Mouse (Mus musculus) embryonic facial prominence, embryonic 14.5 days (tissue): ENCODE measurements around the gene Negr1. TPM values are rescaled to one million over a fixed set of nuclear protein-coding genes. Genes with fewer than 3 reads are reported as not detected.
A peak's percentile ranks its signal among the peaks of the same experiment; 100 is the strongest.

Experiments
- ATAC-seq: fragments of 200-750 bp; cut with Nextera tagmentation; 2 replicates; pipeline ENCODE4 v1.8.0; 2017; ENCODE audit warnings: low read depth, moderate number of reproducible peaks, moderate TSS enrichment
- DNase-seq: peaks from one replicate; pipeline ENCODE4 v3.0.0-alpha.2; 2015; ENCODE audit warnings: low spot score
- H3K27ac ChIP-seq: fragments of 300-500 bp; sonication (generic); replicated peaks from 2 replicates; pipeline ENCODE4 v1.5.1; 2014; ENCODE audit warnings: low read depth, mild to moderate bottlenecking, low read length, moderate library complexity
- H3K27me3 ChIP-seq: fragments of 300-500 bp; sonication (generic); replicated peaks from 2 replicates; pipeline ENCODE4 v1.6.1; 2014; ENCODE audit warnings: low read length; ENCODE audit not compliant: control insufficient read depth, insufficient read depth
- H3K36me3 ChIP-seq: fragments of 300-500 bp; sonication (generic); 2 replicates; pipeline ENCODE4 v1.6.1; 2014; ENCODE audit warnings: low read length, mixed read lengths; ENCODE audit not compliant: control insufficient read depth, insufficient read depth
- H3K4me1 ChIP-seq: fragments of 300-500 bp; sonication (generic); 2 replicates; pipeline ENCODE4 v1.6.1; 2014; ENCODE audit warnings: antibody characterized with exemption, low read length; ENCODE audit not compliant: control insufficient read depth, insufficient read depth
- H3K4me2 ChIP-seq: fragments of 300-500 bp; sonication (generic); 2 replicates; pipeline ENCODE4 v1.6.1; 2014; ENCODE audit warnings: low read depth, mild to moderate bottlenecking, low read length, moderate library complexity, mixed read lengths
- H3K4me3 ChIP-seq: fragments of 300-500 bp; sonication (generic); 2 replicates; pipeline ENCODE4 v1.5.1; 2014; ENCODE audit warnings: low read depth, mild to moderate bottlenecking, low read length
- H3K9ac ChIP-seq: fragments of 300-500 bp; sonication (generic); 2 replicates; pipeline ENCODE4 v1.6.1; 2014; ENCODE audit warnings: low read depth, mild to moderate bottlenecking, low read length, moderate library complexity, mixed read lengths
- H3K9me3 ChIP-seq: fragments of 300-500 bp; sonication (generic); 2 replicates; pipeline ENCODE4 v1.6.1; 2016; ENCODE audit warnings: low read length; ENCODE audit not compliant: control insufficient read depth
- WGBS: fragments of 180-500 bp; shearing (Covaris S2); extraction: QIAGEN DNeasy Blood & Tissue Kit; methylation state at CpG from one replicate; pipeline ENCODE4 v1.1.7; 2014; 5-methylcytosine and 5-hydroxymethylcytosine counted together
- polyA plus RNA-seq: library from polyadenylated mRNA; unstranded; fragments of >200 nt; fragmentation: Nextera tagmentation; extraction: Ambion mirVana; gene quantifications from 2 replicates; pipeline ENCODE4 v1.2.1, GENCODE M21; 2014

Negr1 gene
- 7.6 and 8.8 TPM in 2 replicates for polyA plus RNA-seq

- Histone ChIP-seq H3K9me3 (no peaks in the 10 kb centered on the region), H3K27me3 (peaks cover 23% of the 10 kb centered on the region), H3K27ac (peak within 1 kb of the TSS; percentile 89), H3K4me1 (peaks cover 5% of the 10 kb centered on the region; the same call in 1 of the 2 replicates), H3K4me3 (peak within 1 kb of the TSS; percentile 56), H3K9ac (peak within 1 kb of the TSS; percentile 70), H3K4me2 (peak within 1 kb of the TSS; percentile 82), H3K36me3 (no peaks in the 10 kb centered on the region)
- DNase-seq = peak; percentile 81
- peak; percentile 84 for ATAC-seq
- WGBS = under 1% methylated on average over 67 of the region's 79 CpGs
Measured at GRCm38 (mm10) chr3:156561524-156562423, at the start of gene Negr1. Gene Negr1 (plus strand): TSS chr3:156561794.

GRCm38 (mm10) chr3:156526461-156526933, 35.1 kb upstream of the Negr1 start:
- WGBS = 63% methylated on average over 8 of the region's 8 CpGs
- ATAC-seq = no peak
- no peak overlapping the region for H3K4me2 ChIP-seq
- no peak overlapping the region for H3K27ac ChIP-seq
- no peak overlapping the region for H3K4me3 ChIP-seq
- H3K36me3 ChIP-seq = no peaks in the 10 kb centered on the region
- no peaks in the 10 kb centered on the region for H3K4me1 ChIP-seq
- H3K9me3 ChIP-seq = no peaks in the 10 kb centered on the region
- no peak overlapping the region for H3K9ac ChIP-seq
- no peaks in the 10 kb centered on the region for H3K27me3 ChIP-seq
- DNase-seq = no peak

- Histone ChIP-seq H3K4me1 (no peaks in the 10 kb centered on the region), H3K27me3 (no peaks in the 10 kb centered on the region), H3K4me2 (no peak overlapping the region), H3K9me3 (no peaks in the 10 kb centered on the region), H3K9ac (no peak overlapping the region), H3K27ac (no peak overlapping the region), H3K36me3 (no peaks in the 10 kb centered on the region), H3K4me3 (no peak overlapping the region)
- ATAC-seq = no peak
- 91% methylated on average over 2 of the region's 2 CpGs for WGBS
- no peak for DNase-seq
Measured at GRCm38 (mm10) chr3:156527231-156527995, 34.2 kb upstream of the Negr1 start.

GRCm38 (mm10) chr3:156559441-156559825, 2.2 kb upstream of the Negr1 start:
- Histone ChIP-seq H3K9me3 (no peaks in the 10 kb centered on the region), H3K27me3 (peaks cover 23% of the 10 kb centered on the region)
- 17% methylated on average over 8 of the region's 8 CpGs for WGBS

GRCm38 (mm10) chr3:156559826-156560471, 1.6 kb upstream of the Negr1 start:
- Histone ChIP-seq H3K36me3 (no peaks in the 10 kb centered on the region), H3K27me3 (peaks cover 23% of the 10 kb centered on the region), H3K9ac (peak overlapping the region; percentile 60), H3K4me1 (peaks cover 5% of the 10 kb centered on the region; the same call in 1 of the 2 replicates), H3K9me3 (no peaks in the 10 kb centered on the region), H3K4me2 (peak overlapping the region; percentile 82), H3K4me3 (peak overlapping the region; percentile 56), H3K27ac (no peak overlapping the region)
- ATAC-seq (no peak), DNase-seq (peak; percentile 35)
- 3% methylated on average over 19 of the region's 19 CpGs for WGBS

More at GRCm38 (mm10) chr3:156559441-156559825, 2.2 kb upstream of the Negr1 start:
- Histone ChIP-seq H3K4me2 (peak overlapping the region; percentile 82), H3K4me1 (peaks cover 5% of the 10 kb centered on the region; the same call in 1 of the 2 replicates), H3K36me3 (no peaks in the 10 kb centered on the region), H3K4me3 (peak overlapping the region; percentile 56), H3K27ac (no peak overlapping the region), H3K9ac (no peak overlapping the region)
- ATAC-seq (no peak), DNase-seq (peak; percentile 72)

- H3K36me3 ChIP-seq = no peaks in the 10 kb centered on the region
- no peaks in the 10 kb centered on the region for H3K9me3 ChIP-seq
- H3K4me3 ChIP-seq = peak overlapping the region; percentile 56
- H3K27ac ChIP-seq = peak overlapping the region; percentile 89
- peak; percentile 89 for ATAC-seq
- WGBS = 1% methylated on average over 19 of the region's 27 CpGs
- H3K27me3 ChIP-seq = peaks cover 23% of the 10 kb centered on the region
- peaks cover 5% of the 10 kb centered on the region; the same call in 1 of the 2 replicates for H3K4me1 ChIP-seq
- peak; percentile 93 for DNase-seq
- peak overlapping the region; percentile 60 for H3K9ac ChIP-seq
- H3K4me2 ChIP-seq = peak overlapping the region; percentile 82
Measured at GRCm38 (mm10) chr3:156560766-156561165, 828 bp upstream of the Negr1 start.

GRCm38 (mm10) chr3:156562424-156562785, 811 bp downstream of the Negr1 start:
- peaks cover 5% of the 10 kb centered on the region; the same call in 1 of the 2 replicates for H3K4me1 ChIP-seq
- H3K27me3 ChIP-seq = peaks cover 23% of the 10 kb centered on the region
- ATAC-seq = no peak
- peak overlapping the region; percentile 70 for H3K9ac ChIP-seq
- H3K4me2 ChIP-seq = peak overlapping the region; percentile 82
- no peak overlapping the region; the same call in 1 of the 2 replicates for H3K27ac ChIP-seq
- H3K4me3 ChIP-seq = peak overlapping the region; percentile 56
- WGBS = 1% methylated on average over 10 of the region's 10 CpGs
- peak; percentile 19 for DNase-seq
- H3K36me3 ChIP-seq = no peaks in the 10 kb centered on the region
- H3K9me3 ChIP-seq = no peaks in the 10 kb centered on the region

- ATAC-seq (no peak), DNase-seq (no peak)
- H3K4me2 ChIP-seq = peak overlapping the region; percentile 82
- no peaks in the 10 kb centered on the region for H3K36me3 ChIP-seq
- H3K27ac ChIP-seq = no peak overlapping the region
- peaks cover 23% of the 10 kb centered on the region for H3K27me3 ChIP-seq
- peak overlapping the region; percentile 56 for H3K4me3 ChIP-seq
- 25% methylated on average over 2 of the region's 2 CpGs for WGBS
- H3K4me1 ChIP-seq = peaks cover 5% of the 10 kb centered on the region; the same call in 1 of the 2 replicates
- H3K9me3 ChIP-seq = no peaks in the 10 kb centered on the region
- H3K9ac ChIP-seq = 0 out of 2 replicates have a peak overlapping the region, but pooled peaks have one; percentile 70
Measured at GRCm38 (mm10) chr3:156562796-156563195, 1.2 kb downstream of the Negr1 start.
